Mouse (Mus musculus) gastrocnemius, postnatal 36 days (tissue): ENCODE measurements around the gene Prdm10. TPM values are rescaled to one million over a fixed set of nuclear protein-coding genes. Genes with fewer than 3 reads are reported as not detected.

ENCODE experiments used
- total RNA-seq, 2 experiments: library from RNA; stranded (reverse); gene quantifications; 2 replicates each; pipeline ENCODE4 v1.2.3; 2021

Prdm10 gene
- total RNA-seq, 2 experiments from 2014 or later: 3.8 TPM

Other genes with a start within 250 kb of the Prdm10 start
- gene Zbtb44, start 249.9 kb upstream of the Prdm10 start, total RNA-seq: 10 to 100 TPM; 55.5 to 61.7 TPM
- gene St14, start 148.7 kb upstream of the Prdm10 start, total RNA-seq: not detected
- 100 to 1,000 TPM in 1 of 2 experiments, 10 to 100 TPM in 1; 95.8 to 118 TPM for gene Aplp2, start 68.7 kb upstream of the Prdm10 start, total RNA-seq
- 10 to 100 TPM in 1 of 2 experiments, 1 to 10 TPM in 1; 7.6 to 10.4 TPM for gene Nfrkb, start 105.7 kb downstream of the Prdm10 start, total RNA-seq
- under 1 TPM; 0.51 to 0.67 TPM for gene Tmem45b, start 183.9 kb downstream of the Prdm10 start, total RNA-seq